Mouse (Mus musculus): ENCODE measurements around the gene Nat8f7. TPM values are rescaled to one million over a fixed set of nuclear protein-coding genes. Genes with fewer than 3 reads are reported as not detected.
"Not testable (repeated sequence)": the region's sequence is repeated elsewhere in the genome, so short reads cannot be mapped to it uniquely, and the experiment has no call there.

Nat8f7 gene
- not detected in 2 replicates for polyA plus RNA-seq (2015; fragmentation: Nextera tagmentation; extraction: Ambion mirVana)

GRCm38 (mm10) chr6:85713105-85713504 lies at the start of gene Nat8f7:
Nat8f7 (minus strand) TSS chr6:85713205.
- H3K9ac ChIP-seq; H3K4me1 ChIP-seq (replicated peaks); H3K36me3 ChIP-seq (replicated peaks); H3K27ac ChIP-seq (replicated peaks); ATAC-seq (ENCODE audit: insufficient read depth); H3K27me3 ChIP-seq; H3K9me3 ChIP-seq (replicated peaks); H3K4me3 ChIP-seq (replicated peaks); H3K4me2 ChIP-seq: not testable (repeated sequence)
- WGBS (ENCODE audit: insufficient replicate concordance): 70% methylated on average over 10 of the region's 10 CpGs

GRCm38 (mm10) chr6:85762678-85763077 lies 49.7 kb upstream of the Nat8f7 start:
- not testable (repeated sequence) for H3K4me2 ChIP-seq; H3K27me3 ChIP-seq; H3K4me1 ChIP-seq (replicated peaks); H3K27ac ChIP-seq (replicated peaks); H3K9me3 ChIP-seq (replicated peaks); ATAC-seq (ENCODE audit: insufficient read depth); H3K9ac ChIP-seq; H3K36me3 ChIP-seq (replicated peaks); H3K4me3 ChIP-seq (replicated peaks)
- WGBS (ENCODE audit: insufficient replicate concordance): 41% methylated on average over 2 of the region's 2 CpGs

GRCm38 (mm10) chr6:85755705-85756249 lies 42.8 kb upstream of the Nat8f7 start:
- not testable (repeated sequence) for H3K4me1 ChIP-seq (replicated peaks); H3K27ac ChIP-seq (replicated peaks); H3K9me3 ChIP-seq (replicated peaks); H3K9ac ChIP-seq; H3K4me2 ChIP-seq; H3K4me3 ChIP-seq (replicated peaks); ATAC-seq (ENCODE audit: insufficient read depth); H3K36me3 ChIP-seq (replicated peaks); H3K27me3 ChIP-seq
- 41% methylated on average over 4 of the region's 6 CpGs for WGBS (ENCODE audit: insufficient replicate concordance)

- not testable (repeated sequence) for H3K27ac ChIP-seq (replicated peaks)
Observed at GRCm38 (mm10) chr6:85709607-85710006, 3.4 kb downstream of the Nat8f7 start.

GRCm38 (mm10) chr6:85709206-85709605 lies 3.8 kb downstream of the Nat8f7 start:
- not testable (repeated sequence) for H3K27me3 ChIP-seq; H3K27ac ChIP-seq (replicated peaks); H3K4me2 ChIP-seq; H3K9ac ChIP-seq; H3K4me1 ChIP-seq (replicated peaks); ATAC-seq (ENCODE audit: insufficient read depth); H3K4me3 ChIP-seq (replicated peaks); H3K9me3 ChIP-seq (replicated peaks); H3K36me3 ChIP-seq (replicated peaks)
- WGBS (ENCODE audit: insufficient replicate concordance): 74% methylated on average over 5 of the region's 5 CpGs

More at GRCm38 (mm10) chr6:85709607-85710006, 3.4 kb downstream of the Nat8f7 start:
- not testable (repeated sequence) for H3K9ac ChIP-seq; ATAC-seq (ENCODE audit: insufficient read depth); H3K9me3 ChIP-seq (replicated peaks); H3K27me3 ChIP-seq; H3K4me1 ChIP-seq (replicated peaks); H3K4me2 ChIP-seq; H3K4me3 ChIP-seq (replicated peaks); H3K36me3 ChIP-seq (replicated peaks)
- WGBS (ENCODE audit: insufficient replicate concordance): 78% methylated on average over 1 of the region's 1 CpGs

- not testable (repeated sequence) for H3K4me3 ChIP-seq (replicated peaks); H3K4me1 ChIP-seq (replicated peaks); ATAC-seq (ENCODE audit: insufficient read depth); H3K9ac ChIP-seq; H3K9me3 ChIP-seq (replicated peaks); H3K27ac ChIP-seq (replicated peaks); H3K4me2 ChIP-seq; H3K36me3 ChIP-seq (replicated peaks); H3K27me3 ChIP-seq
- 63% methylated on average over 2 of the region's 4 CpGs for WGBS (ENCODE audit: insufficient replicate concordance)
Observed at GRCm38 (mm10) chr6:85701943-85702342, 11.1 kb downstream of the Nat8f7 start.

Small RNAs within 50 kb of the gene (microRNA-seq; reads per million reads assigned to microRNA genes)
- gene Gm27317: not detected

Other genes with a start within 250 kb of the Nat8f7 start
- not detected in 2 replicates for gene Fbxo41, start 210.2 kb downstream of the Nat8f7 start, polyA plus RNA-seq (2015; fragmentation: Nextera tagmentation; extraction: Ambion mirVana)
- not detected in 2 replicates for gene Egr4, start 199.6 kb downstream of the Nat8f7 start, polyA plus RNA-seq (2015; fragmentation: Nextera tagmentation; extraction: Ambion mirVana)
- gene Alms1, start 125.7 kb downstream of the Nat8f7 start, polyA plus RNA-seq (2015; fragmentation: Nextera tagmentation; extraction: Ambion mirVana): 1.5 and 1.9 TPM in 2 replicates
- gene Nat8f3, start 52.5 kb upstream of the Nat8f7 start, polyA plus RNA-seq (2015; fragmentation: Nextera tagmentation; extraction: Ambion mirVana): not detected in 2 replicates
- not detected in 2 replicates for gene Nat8f6, start 107.7 kb upstream of the Nat8f7 start, polyA plus RNA-seq (2015; fragmentation: Nextera tagmentation; extraction: Ambion mirVana)
- not detected in 2 replicates for gene Nat8f5, start 107.8 kb upstream of the Nat8f7 start, polyA plus RNA-seq (2015; fragmentation: Nextera tagmentation; extraction: Ambion mirVana)
- gene Nat8, start 118.9 kb upstream of the Nat8f7 start, polyA plus RNA-seq (2015; fragmentation: Nextera tagmentation; extraction: Ambion mirVana): 0.08 TPM in 1 of 2 replicates, not detected in the other
- not detected in 2 replicates for gene Nat8f2, start 156.0 kb upstream of the Nat8f7 start, polyA plus RNA-seq (2015; fragmentation: Nextera tagmentation; extraction: Ambion mirVana)
- gene Nat8f4, start 191.7 kb upstream of the Nat8f7 start, polyA plus RNA-seq (2015; fragmentation: Nextera tagmentation; extraction: Ambion mirVana): 1.3 and 1.7 TPM in 2 replicates
- gene Tprkb, start 198.7 kb upstream of the Nat8f7 start, polyA plus RNA-seq (2015; fragmentation: Nextera tagmentation; extraction: Ambion mirVana): 14.1 and 17.4 TPM in 2 replicates
- gene Nat8f1, start 202.5 kb upstream of the Nat8f7 start, polyA plus RNA-seq (2015; fragmentation: Nextera tagmentation; extraction: Ambion mirVana): 11.8 and 15.2 TPM in 2 replicates
- 20.0 and 22.8 TPM in 2 replicates for gene Dusp11, start 248.5 kb upstream of the Nat8f7 start, polyA plus RNA-seq (2015; fragmentation: Nextera tagmentation; extraction: Ambion mirVana)